Mouse (Mus musculus) liver (tissue): ENCODE results near the gene Prdx5.

Source experiments
- DNase-seq: peaks from one replicate; pipeline ENCODE4 v3.0.0-alpha.2; 2020; ENCODE audit warnings: mixed read lengths

Prdx5 gene

GRCm38 (mm10) chr19:6874257-6874656 lies 35.6 kb downstream of the Prdx5 start:
- DNase-seq = no peak

GRCm38 (mm10) chr19:6872701-6873100 lies 37.2 kb downstream of the Prdx5 start:
- DNase-seq = no peak

GRCm38 (mm10) chr19:6871574-6872271 lies 38.2 kb downstream of the Prdx5 start:
- peak; percentile 37 for DNase-seq

- peak; percentile 42 for DNase-seq
Observed at GRCm38 (mm10) chr19:6869355-6869754, 40.6 kb downstream of the Prdx5 start.

- DNase-seq = no peak
Observed at GRCm38 (mm10) chr19:6861451-6861850, 48.5 kb downstream of the Prdx5 start.

GRCm38 (mm10) chr19:6860706-6861105 lies 49.2 kb downstream of the Prdx5 start:
- DNase-seq = peak; percentile 4

- DNase-seq = no peak
Observed at GRCm38 (mm10) chr19:6859971-6860370, 49.9 kb downstream of the Prdx5 start.

- no peak for DNase-seq
Observed at GRCm38 (mm10) chr19:6859032-6859651, 50.8 kb downstream of the Prdx5 start.

- no peak for DNase-seq
Observed at GRCm38 (mm10) chr19:6858031-6858430, 51.9 kb downstream of the Prdx5 start, which contains the start of gene Ccdc88b. Ccdc88b (minus strand) TSS chr19:6858211.

- no peak for DNase-seq
Observed at GRCm38 (mm10) chr19:6857391-6858005, 52.4 kb downstream of the Prdx5 start.

- DNase-seq = no peak
Observed at GRCm38 (mm10) chr19:6857003-6857360, 52.9 kb downstream of the Prdx5 start.
